In the genomic region with DNA sequence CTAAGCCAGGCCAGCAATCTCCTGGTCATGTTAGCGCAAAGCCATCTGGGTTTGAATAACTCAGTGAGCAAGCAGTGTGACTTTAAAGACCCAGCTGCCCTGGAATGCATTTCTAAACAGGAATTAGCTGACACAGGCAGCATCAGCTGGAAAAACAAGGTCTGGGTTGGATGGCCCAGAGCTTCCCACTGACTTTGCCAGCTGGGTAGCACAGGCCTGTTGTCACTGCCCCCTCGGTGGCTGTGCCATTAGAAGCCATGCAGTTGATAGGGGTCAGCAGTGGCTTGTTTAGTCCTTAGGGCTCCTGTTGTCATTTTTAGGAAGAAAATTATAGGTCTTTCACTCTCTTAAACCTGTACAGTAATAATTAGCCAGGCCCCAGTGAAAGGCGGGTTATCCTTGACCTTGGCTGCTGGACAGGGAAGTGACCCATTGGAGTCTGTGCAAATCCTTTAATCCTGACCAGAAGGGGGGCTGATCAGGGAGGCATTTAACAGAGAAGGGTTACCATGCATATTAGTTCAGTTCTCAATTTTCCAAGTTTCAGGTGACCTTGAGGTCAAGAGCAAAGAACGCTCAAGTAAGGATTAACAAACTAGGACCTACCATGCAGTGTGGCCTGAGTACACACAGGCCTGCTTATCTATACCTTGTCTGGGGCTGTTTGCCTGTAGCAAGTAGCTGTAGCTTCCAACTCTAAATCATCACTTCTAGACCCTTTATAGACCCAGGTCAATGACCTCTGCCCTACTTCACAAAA, we compare ENCODE assay signal across 10 mouse cellular contexts. TPM values are rescaled to one million over a fixed set of nuclear protein-coding genes. Genes with fewer than 3 reads are reported as not detected.
DNase-seq lines count a peak whose midpoint lies in the region; ATAC-seq and TF ChIP-seq lines count a peak whose summit lies in the region.
"Had no signal": no experiment of that assay in that cellular context is flagged by ENCODE, and none has a peak within 500 bp of the region (broad histone marks: within the 10 kb centered on the region; RNA-seq: fewer than 3 reads in every experiment).

No protein-coding gene starts in this region.

- H3K36me3 ChIP-seq in forebrain, embryonic 14.5 days (ENCODE audit: control insufficient read depth, insufficient read depth, low read length) = no peaks in the 10 kb centered on the region
- no peaks in the 10 kb centered on the region for H3K36me3 ChIP-seq in forebrain, embryonic 11.5 days (ENCODE audit: control insufficient read depth, insufficient read depth, low read length)
- H3K36me3 ChIP-seq in intestine, embryonic 16.5 days (ENCODE audit: control insufficient read depth, insufficient read depth, low read length) = no peaks in the 10 kb centered on the region
- no peaks in the 10 kb centered on the region for H3K36me3 ChIP-seq in liver, postnatal 0 days (replicated peaks; ENCODE audit: insufficient read depth, low read length)

- TF ChIP-seq EP300 in liver, postnatal 0 days (IDR thresholded peaks at IDR 0.05; ENCODE audit: low read depth) = no peak

- H3K27me3 ChIP-seq in forebrain, embryonic 14.5 days (replicated peaks; ENCODE audit: control insufficient read depth, insufficient read depth, low read length) = no peaks in the 10 kb centered on the region
- no peaks in the 10 kb centered on the region for H3K27me3 ChIP-seq in forebrain, embryonic 11.5 days (ENCODE audit: control insufficient read depth, insufficient read depth, low read length)
- H3K27me3 ChIP-seq in intestine, embryonic 16.5 days (replicated peaks; ENCODE audit: control insufficient read depth, insufficient read depth, low read length) = no peaks in the 10 kb centered on the region
- H3K27me3 ChIP-seq in liver, postnatal 0 days (ENCODE audit: insufficient read depth, low read length) = no peaks in the 10 kb centered on the region

- H3K4me1 ChIP-seq in forebrain, embryonic 14.5 days (ENCODE audit: control insufficient read depth, insufficient read depth, low read length) = no peaks in the 10 kb centered on the region
- no peaks in the 10 kb centered on the region; the same call in 1 of the 2 replicates for H3K4me1 ChIP-seq in forebrain, embryonic 11.5 days (replicated peaks; ENCODE audit: control insufficient read depth, insufficient read depth, low read length)
- peaks cover 17% of the 10 kb centered on the region; the same call in 1 of the 2 replicates for H3K4me1 ChIP-seq in intestine, embryonic 16.5 days (ENCODE audit: control insufficient read depth, insufficient read depth, low read length)
- peaks cover 75% of the 10 kb centered on the region for H3K4me1 ChIP-seq in liver, postnatal 0 days (ENCODE audit: insufficient read depth)

- no peak for DNase-seq in forebrain, embryonic 14.5 days (ENCODE audit: low spot score)
- no peak for DNase-seq in forebrain, embryonic 11.5 days (ENCODE audit: low spot score)
- peak; percentile 92 for DNase-seq in Muller cell, postnatal 12 days (ENCODE audit: inconsistent ontology term)
- DNase-seq in liver, postnatal 0 days = no peak
- no peak for DNase-seq in testis, postnatal 14 days (ENCODE audit: low spot score)
- no peak for DNase-seq in heart, postnatal 4 days
- no peak for DNase-seq in urinary bladder, postnatal 25 days (ENCODE audit: low spot score)

- H3K4me2 ChIP-seq in forebrain, embryonic 14.5 days (ENCODE audit: low read length) = no peak overlapping the region
- H3K4me2 ChIP-seq in forebrain, embryonic 11.5 days (ENCODE audit: low read depth, low read length, severe bottlenecking) = no peak overlapping the region
- no peak overlapping the region for H3K4me2 ChIP-seq in intestine, embryonic 16.5 days (ENCODE audit: low read depth, low read length)
- no peak overlapping the region for H3K4me2 ChIP-seq in liver, postnatal 0 days (ENCODE audit: low read depth, low read length)

- TF ChIP-seq CTCF in liver, postnatal 0 days (IDR thresholded peaks at IDR 0.05; ENCODE audit: low read depth) = no peak

- no peak overlapping the region for H3K4me3 ChIP-seq in forebrain, embryonic 14.5 days (ENCODE audit: low read depth, low read length)
- no peak overlapping the region for H3K4me3 ChIP-seq in forebrain, embryonic 11.5 days (ENCODE audit: low read depth, low read length)
- H3K4me3 ChIP-seq in intestine, embryonic 16.5 days (ENCODE audit: low read length) = no peak overlapping the region
- H3K4me3 ChIP-seq in liver, postnatal 0 days (ENCODE audit: low read depth, low read length) = no peak overlapping the region

- 90% methylated on average over 4 of the region's 4 CpGs for WGBS in forebrain, embryonic 14.5 days
- 68% methylated on average over 4 of the region's 4 CpGs for WGBS in forebrain, embryonic 11.5 days
- 76% methylated on average over 4 of the region's 4 CpGs for WGBS in intestine, embryonic 16.5 days
- WGBS in liver, postnatal 0 days (ENCODE audit: insufficient replicate concordance) = 72% methylated on average over 4 of the region's 4 CpGs

- no peak overlapping the region for H3K9ac ChIP-seq in forebrain, embryonic 14.5 days (ENCODE audit: low read length)
- H3K9ac ChIP-seq in forebrain, embryonic 11.5 days (ENCODE audit: low read length) = no peak overlapping the region
- H3K9ac ChIP-seq in intestine, embryonic 16.5 days (ENCODE audit: low read depth, low read length) = no peak overlapping the region
- no peak overlapping the region for H3K9ac ChIP-seq in liver, postnatal 0 days (replicated peaks)

- H3K9me3 ChIP-seq in forebrain, embryonic 14.5 days (replicated peaks; ENCODE audit: control insufficient read depth, low read length) = no peaks in the 10 kb centered on the region
- no peaks in the 10 kb centered on the region for H3K9me3 ChIP-seq in forebrain, embryonic 11.5 days (ENCODE audit: control insufficient read depth, low read length)
- no peaks in the 10 kb centered on the region for H3K9me3 ChIP-seq in intestine, embryonic 16.5 days (ENCODE audit: control insufficient read depth, low read length)
- no peaks in the 10 kb centered on the region for H3K9me3 ChIP-seq in liver, postnatal 0 days (ENCODE audit: low read length)

- peak; percentile 19; the same call in 1 of the 2 replicates for ATAC-seq in forebrain, embryonic 14.5 days
- ATAC-seq in forebrain, embryonic 11.5 days (replicated peaks; ENCODE audit: low FRiP score) = no peak
- peak; percentile 66 for ATAC-seq in intestine, embryonic 16.5 days
- ATAC-seq in liver, postnatal 0 days = no peak
- ATAC-seq: hindbrain, embryonic 16.5 days had no signal

- H3K27ac ChIP-seq in forebrain, embryonic 14.5 days (ENCODE audit: low read depth, low read length) = no peak overlapping the region
- H3K27ac ChIP-seq in forebrain, embryonic 11.5 days (ENCODE audit: low read depth, low read length) = no peak overlapping the region
- peak overlapping the region; percentile 46; the same call in 1 of the 2 replicates for H3K27ac ChIP-seq in intestine, embryonic 16.5 days (ENCODE audit: low read length)
- H3K27ac ChIP-seq in liver, postnatal 0 days (ENCODE audit: low read depth) = peak overlapping the region; percentile 66
- H3K27ac ChIP-seq: macrophage had no signal

RNA-seq across cellular contexts. Expression of a gene that starts 43.8 kb away (rescaled TPM):
- polyA plus RNA-seq in forebrain, embryonic 14.5 days (2014; fragmentation: Nextera tagmentation; extraction: Ambion mirVana) = 18.5 and 23.9 TPM in 2 replicates
- 8.7 and 10.2 TPM in 2 replicates for polyA plus RNA-seq in forebrain, embryonic 11.5 days (2014; fragmentation: Nextera tagmentation; extraction: Ambion mirVana)
- 3.0 and 5.2 TPM in 2 replicates for polyA plus RNA-seq in intestine, embryonic 16.5 days (2015; fragmentation: Nextera tagmentation; extraction: Ambion mirVana)
- 7.0 and 10.0 TPM in 2 replicates for polyA plus RNA-seq in liver, postnatal 0 days (2015; fragmentation: Nextera tagmentation; extraction: Ambion mirVana)
- 10 to 100 TPM; 63.1 to 71.0 TPM for total RNA-seq in heart, postnatal 4 days (2021)

Comparison
In these comparisons a context has a peak if more than half of its experiments do, and no peak if none do; other contexts are left out.
1. ATAC-seq: peak in forebrain, embryonic 14.5 days (single experiment) and intestine, embryonic 16.5 days (single experiment); none in forebrain, embryonic 11.5 days (single experiment) and liver, postnatal 0 days (single experiment).
2. H3K27ac ChIP-seq: peak in intestine, embryonic 16.5 days (single experiment) and liver, postnatal 0 days (single experiment); none in forebrain, embryonic 14.5 days (single experiment) and forebrain, embryonic 11.5 days (single experiment).